Mouse (Mus musculus) stomach, postnatal 0 days (tissue): ENCODE data around the gene 1700042G07Rik.

Experiments
- CTCF ChIP-seq: IDR thresholded peaks from 2 replicates; pipeline ENCODE4 v1.5.1; 2016; ENCODE audit warnings: antibody characterized with exemption, low read depth, mild to moderate bottlenecking, moderate library complexity
- EP300 ChIP-seq: optimal IDR thresholded peaks from 2 replicates; pipeline ENCODE3; 2016; ENCODE audit warnings: antibody characterized with exemption

GRCm38 (mm10) chr4:116133126-116133525 is 40.0 kb upstream of the 1700042G07Rik start:
- TF ChIP-seq CTCF (no peak), EP300 (no peak)
